8 mouse cellular contexts compared by ENCODE assay signal in genomic region chr9:25400647-25401335, GRCm38 (mm10).
DNase-seq lines count a peak whose midpoint lies in the region; ATAC-seq lines count a peak whose summit lies in the region.

No protein-coding gene starts in this region.

- peak; percentile 41 for DNase-seq in right cerebral cortex, adult 18-20 months
- DNase-seq in right cerebral cortex, postnatal 4 days, result no peak
- DNase-seq in embryonic facial prominence, embryonic 11.5 days (ENCODE audit: low spot score), result peak; percentile 69
- peak; percentile 56 for DNase-seq in hindbrain, embryonic 10.5 days (ENCODE audit: low spot score)
- peak; percentile 70 for DNase-seq in limb, embryonic 11.5 days (ENCODE audit: low spot score)
- DNase-seq in midbrain, embryonic 14.5 days, result peak; percentile 39
- DNase-seq in natural killer cell, adult 2 months (ENCODE audit: low spot score in 2 of 2), result no peak
- DNase-seq in cerebellum, adult 9-11 months, result no peak

- ATAC-seq in embryonic facial prominence, embryonic 11.5 days (replicated peaks; ENCODE audit: insufficient number of reproducible peaks, low FRiP score, low TSS enrichment, low read depth), result peak; percentile 92
- peak; percentile 90 for ATAC-seq in limb, embryonic 11.5 days (ENCODE audit: insufficient number of reproducible peaks, low FRiP score, low TSS enrichment, low read depth)
- ATAC-seq in midbrain, embryonic 14.5 days (ENCODE audit: low FRiP score, low TSS enrichment), result peak; percentile 62; the same call in 1 of the 2 replicates

- no peak overlapping the region for H3K9ac ChIP-seq in embryonic facial prominence, embryonic 11.5 days (replicated peaks; ENCODE audit: low read length)
- no peak overlapping the region for H3K9ac ChIP-seq in limb, embryonic 11.5 days (ENCODE audit: low read length)
- no peak overlapping the region for H3K9ac ChIP-seq in midbrain, embryonic 14.5 days (replicated peaks; ENCODE audit: low read length)

- H3K4me2 ChIP-seq in embryonic facial prominence, embryonic 11.5 days (ENCODE audit: low read depth, low read length), result no peak overlapping the region
- H3K4me2 ChIP-seq in limb, embryonic 11.5 days (ENCODE audit: low read depth, severe bottlenecking), result no peak overlapping the region
- no peak overlapping the region for H3K4me2 ChIP-seq in midbrain, embryonic 14.5 days (ENCODE audit: low read length)

- no peaks in the 10 kb centered on the region for H3K9me3 ChIP-seq in embryonic facial prominence, embryonic 11.5 days (replicated peaks; ENCODE audit: control insufficient read depth, low read length)
- H3K9me3 ChIP-seq in hindbrain, embryonic 10.5 days, result no peaks in the 10 kb centered on the region
- H3K9me3 ChIP-seq in limb, embryonic 11.5 days (ENCODE audit: control insufficient read depth, low read length), result no peaks in the 10 kb centered on the region
- no peaks in the 10 kb centered on the region for H3K9me3 ChIP-seq in midbrain, embryonic 14.5 days (ENCODE audit: control insufficient read depth, low read length)

- no peaks in the 10 kb centered on the region for H3K36me3 ChIP-seq in embryonic facial prominence, embryonic 11.5 days (replicated peaks; ENCODE audit: control insufficient read depth, insufficient read depth, low read depth, low read length)
- no peaks in the 10 kb centered on the region for H3K36me3 ChIP-seq in hindbrain, embryonic 10.5 days
- no peaks in the 10 kb centered on the region for H3K36me3 ChIP-seq in limb, embryonic 11.5 days (ENCODE audit: control insufficient read depth, insufficient read depth, low read length)
- H3K36me3 ChIP-seq in midbrain, embryonic 14.5 days (ENCODE audit: control insufficient read depth, insufficient read depth, low read length), result no peaks in the 10 kb centered on the region

- no peak overlapping the region for H3K4me3 ChIP-seq in embryonic facial prominence, embryonic 11.5 days (ENCODE audit: low read depth, low read length)
- H3K4me3 ChIP-seq in hindbrain, embryonic 10.5 days, result no peak overlapping the region
- H3K4me3 ChIP-seq in limb, embryonic 11.5 days (ENCODE audit: low read depth, low read length), result no peak overlapping the region
- H3K4me3 ChIP-seq in midbrain, embryonic 14.5 days (replicated peaks; ENCODE audit: low read depth, low read length), result no peak overlapping the region

- H3K27ac ChIP-seq in embryonic facial prominence, embryonic 11.5 days (replicated peaks; ENCODE audit: low read depth, low read length), result no peak overlapping the region
- H3K27ac ChIP-seq in hindbrain, embryonic 10.5 days, result peak overlapping the region; percentile 45; the same call in 1 of the 2 replicates
- no peak overlapping the region for H3K27ac ChIP-seq in limb, embryonic 11.5 days (replicated peaks; ENCODE audit: low read depth, low read length)
- H3K27ac ChIP-seq in midbrain, embryonic 14.5 days (replicated peaks; ENCODE audit: low read depth, low read length), result no peak overlapping the region

- H3K4me1 ChIP-seq in embryonic facial prominence, embryonic 11.5 days (ENCODE audit: control insufficient read depth, insufficient read depth, low read length), result no peaks in the 10 kb centered on the region
- H3K4me1 ChIP-seq in hindbrain, embryonic 10.5 days (replicated peaks), result peaks cover 6% of the 10 kb centered on the region
- no peaks in the 10 kb centered on the region for H3K4me1 ChIP-seq in limb, embryonic 11.5 days (ENCODE audit: control insufficient read depth, insufficient read depth, low read length)
- H3K4me1 ChIP-seq in midbrain, embryonic 14.5 days (ENCODE audit: control insufficient read depth, insufficient read depth, low read length), result no peaks in the 10 kb centered on the region

- WGBS in embryonic facial prominence, embryonic 11.5 days, result 37% methylated on average over 9 of the region's 9 CpGs
- WGBS in hindbrain, embryonic 10.5 days, result 35% methylated on average over 9 of the region's 9 CpGs
- WGBS in limb, embryonic 11.5 days, result 34% methylated on average over 9 of the region's 9 CpGs
- WGBS in midbrain, embryonic 14.5 days, result 36% methylated on average over 9 of the region's 9 CpGs

- H3K27me3 ChIP-seq in embryonic facial prominence, embryonic 11.5 days (ENCODE audit: control insufficient read depth, insufficient read depth, low read length), result no peaks in the 10 kb centered on the region
- no peaks in the 10 kb centered on the region for H3K27me3 ChIP-seq in hindbrain, embryonic 10.5 days (ENCODE audit: insufficient read depth, poor library complexity, severe bottlenecking)
- H3K27me3 ChIP-seq in limb, embryonic 11.5 days (ENCODE audit: control insufficient read depth, insufficient read depth, low read length), result no peaks in the 10 kb centered on the region
- no peaks in the 10 kb centered on the region for H3K27me3 ChIP-seq in midbrain, embryonic 14.5 days (ENCODE audit: control insufficient read depth, insufficient read depth, low read length)

Comparison
In these comparisons a context has a peak if more than half of its experiments do, and no peak if none do; other contexts are left out.
1. DNase-seq: peak in right cerebral cortex, adult 18-20 months (single experiment), embryonic facial prominence, embryonic 11.5 days (single experiment), hindbrain, embryonic 10.5 days (single experiment), limb, embryonic 11.5 days (single experiment) and midbrain, embryonic 14.5 days (single experiment); none in right cerebral cortex, postnatal 4 days (single experiment), natural killer cell, adult 2 months (0 of 2) and cerebellum, adult 9-11 months (single experiment).
2. Peak in every context shown above with its lines, with median percentiles within 50 percentile points of each other: ATAC-seq.